Mouse (Mus musculus) ovary, postnatal 14 days (tissue): Measurements from ENCODE around the gene Rap1gds1.

Experiments used
- DNase-seq: peaks from one replicate; pipeline ENCODE4 v3.0.0; 2022; ENCODE audit warnings: low spot score

The Rap1gds1 gene

GRCm38 (mm10) chr3:138877741-138878140, 197.3 kb downstream of the Rap1gds1 start:
- DNase-seq = no peak

GRCm38 (mm10) chr3:138876931-138877361, 198.1 kb downstream of the Rap1gds1 start:
- no peak for DNase-seq

- no peak for DNase-seq
Measured at GRCm38 (mm10) chr3:138876418-138876817, 198.6 kb downstream of the Rap1gds1 start.

- no peak for DNase-seq
Measured at GRCm38 (mm10) chr3:138875936-138876335, 199.1 kb downstream of the Rap1gds1 start.
